Mouse (Mus musculus): ENCODE data around the gene Sbds. TPM values are rescaled to one million over a fixed set of nuclear protein-coding genes. Genes with fewer than 3 reads are reported as not detected.

Gene Sbds
- polyA plus RNA-seq (2015; fragmentation: Nextera tagmentation; extraction: Ambion mirVana), result 58.3 and 61.9 TPM in 2 replicates

GRCm38 (mm10) chr5:130255017-130255720, at the start of gene Sbds, which contains the start of gene Tyw1:
TSS of gene Sbds (minus strand) at chr5:130255530.
TSS of gene Tyw1 (plus strand) at chr5:130255619.

GRCm38 (mm10) chr5:130216781-130217180, 38.5 kb downstream of the Sbds start, which contains the start of gene Tmem248:
TSS of gene Tmem248 (plus strand) at chr5:130217081.

Other genes starting within 250 kb of the Sbds start
- 41.7 and 41.8 TPM in 2 replicates for gene Asl, start 226.3 kb downstream of the Sbds start, polyA plus RNA-seq (2015; fragmentation: Nextera tagmentation; extraction: Ambion mirVana)
- gene Crcp, start 226.2 kb downstream of the Sbds start, polyA plus RNA-seq (2015; fragmentation: Nextera tagmentation; extraction: Ambion mirVana), result 68.6 and 76.2 TPM in 2 replicates
- 54.7 and 56.9 TPM in 2 replicates for gene Tpst1, start 182.2 kb downstream of the Sbds start, polyA plus RNA-seq (2015; fragmentation: Nextera tagmentation; extraction: Ambion mirVana)
- 11.6 and 12.9 TPM in 2 replicates for gene Kctd7, start 110.7 kb downstream of the Sbds start, polyA plus RNA-seq (2015; fragmentation: Nextera tagmentation; extraction: Ambion mirVana)
- gene Rabgef1, start 83.7 kb downstream of the Sbds start, polyA plus RNA-seq (2015; fragmentation: Nextera tagmentation; extraction: Ambion mirVana), result 29.6 and 32.7 TPM in 2 replicates
- gene Tmem248, start 38.4 kb downstream of the Sbds start, polyA plus RNA-seq (2015; fragmentation: Nextera tagmentation; extraction: Ambion mirVana), result 31.4 and 36.8 TPM in 2 replicates
- 16.7 and 18.1 TPM in 2 replicates for gene Tyw1, start 89 bp upstream of the Sbds start, polyA plus RNA-seq (2015; fragmentation: Nextera tagmentation; extraction: Ambion mirVana)
- 77.0 and 81.1 TPM in 2 replicates for gene Caln1, start 113.9 kb upstream of the Sbds start, polyA plus RNA-seq (2015; fragmentation: Nextera tagmentation; extraction: Ambion mirVana)
- gene A330070K13Rik, start 129.1 kb upstream of the Sbds start, polyA plus RNA-seq (2015; fragmentation: Nextera tagmentation; extraction: Ambion mirVana), result 0.77 and 1.2 TPM in 2 replicates